Mouse (Mus musculus): ENCODE results near the gene Gm13276.
"Not testable (repeated sequence)": the region's sequence is repeated elsewhere in the genome, so short reads cannot be mapped to it uniquely, and the experiment has no call there.

Gene Gm13276

GRCm38 (mm10) chr4:88785409-88785808 is at the start of gene Gm13276:
Gene Gm13276, plus strand, starts transcription at chr4:88785709.
- not testable (repeated sequence) for DNase-seq (ENCODE audit: low spot score)

- DNase-seq (ENCODE audit: low spot score): peak; percentile 77
Measured at GRCm38 (mm10) chr4:88738480-88738879, 47.0 kb upstream of the Gm13276 start.

DNA sequence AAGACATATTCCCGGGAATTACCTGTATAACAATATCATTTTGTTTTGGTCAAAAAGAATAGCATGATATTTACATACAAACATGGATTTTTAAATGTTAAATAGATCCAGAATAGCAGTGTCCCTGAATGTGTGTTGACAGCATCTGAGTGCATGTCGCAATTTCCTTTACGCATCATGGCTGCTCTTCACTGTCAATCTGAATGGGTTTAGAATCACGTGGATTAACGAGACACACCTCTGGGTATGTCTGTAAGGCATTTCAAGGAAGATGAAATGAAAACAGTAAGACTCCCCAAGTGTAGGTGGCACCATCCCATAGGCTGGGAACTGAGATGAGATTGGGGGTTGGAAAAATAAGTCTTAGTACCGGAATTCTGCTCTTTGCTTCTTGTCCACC is 46.5 kb upstream of the Gm13276 start:
- no peak for DNase-seq (ENCODE audit: low spot score)

GRCm38 (mm10) chr4:88741426-88741825 is 44.1 kb upstream of the Gm13276 start:
- DNase-seq (ENCODE audit: low spot score): no peak

DNA sequence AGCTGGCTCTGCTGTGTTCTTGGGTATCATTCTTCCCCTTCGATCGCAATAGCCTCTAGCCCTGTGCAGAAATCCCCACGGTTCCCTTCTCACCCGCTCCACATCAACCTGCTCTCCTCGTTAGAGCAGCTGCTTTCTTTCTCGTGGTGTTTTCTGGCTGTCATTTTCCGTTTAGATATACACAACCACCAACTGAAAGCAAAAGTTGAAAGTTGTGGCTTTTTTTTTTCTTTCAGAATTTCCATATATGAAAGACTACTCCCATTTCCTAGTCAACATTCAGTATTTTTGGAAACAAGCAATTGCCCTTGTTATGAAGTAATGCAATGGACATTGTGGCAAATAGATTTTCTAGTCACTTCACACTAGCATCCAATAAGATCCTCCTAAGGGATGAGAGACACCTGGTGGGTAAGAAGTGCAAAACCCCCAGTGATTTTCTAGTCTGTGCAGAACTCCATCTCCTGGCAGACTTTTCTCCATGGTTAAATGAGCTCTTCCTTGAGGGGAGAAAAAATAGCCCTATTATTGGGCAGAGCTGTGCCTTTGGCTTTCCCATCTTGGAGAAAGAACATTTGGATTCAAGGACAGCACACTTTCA is 42.6 kb upstream of the Gm13276 start:
- DNase-seq (ENCODE audit: low spot score): no peak

- no peak for DNase-seq (ENCODE audit: low spot score)
Measured at GRCm38 (mm10) chr4:88744207-88744606, 41.3 kb upstream of the Gm13276 start.

- DNase-seq (ENCODE audit: low spot score): peak; percentile 41
Measured at GRCm38 (mm10) chr4:88749926-88750325, 35.6 kb upstream of the Gm13276 start.

DNA sequence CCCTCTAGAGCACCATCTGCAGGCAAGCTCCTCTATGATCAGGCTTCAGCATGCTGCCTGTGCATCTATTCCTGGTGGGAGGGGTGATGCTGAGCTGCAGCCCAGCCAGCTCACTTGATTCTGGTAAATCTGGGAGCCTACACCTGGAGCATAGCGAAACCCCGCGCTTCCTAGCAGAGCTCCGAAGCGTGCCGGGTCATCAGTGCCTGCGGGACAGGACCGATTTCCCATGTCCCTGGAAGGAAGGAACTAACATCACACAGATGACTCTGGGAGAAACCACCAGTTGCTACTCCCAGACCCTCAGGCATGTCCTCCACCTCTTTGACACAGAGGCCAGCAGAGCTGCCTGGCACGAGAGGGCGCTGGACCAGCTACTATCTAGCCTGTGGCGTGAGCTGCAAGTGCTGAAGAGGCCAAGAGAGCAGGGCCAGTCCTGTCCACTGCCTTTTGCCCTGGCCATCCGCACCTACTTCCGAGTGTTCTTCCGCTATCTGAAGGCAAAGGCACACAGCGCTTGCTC is 30.6 kb upstream of the Gm13276 start, which contains the start of gene Gm13271:
Gm13271 (plus strand) TSS at position 51 of the 523 bp plus-strand sequence.
- DNase-seq (ENCODE audit: low spot score): not testable (repeated sequence)

GRCm38 (mm10) chr4:88756581-88757513 is 28.7 kb upstream of the Gm13276 start:
- DNase-seq (ENCODE audit: low spot score): not testable (repeated sequence)

- DNase-seq (ENCODE audit: low spot score): peak; percentile 89
Measured at GRCm38 (mm10) chr4:88757628-88758031, 27.9 kb upstream of the Gm13276 start.

GRCm38 (mm10) chr4:88758751-88759150 is 26.8 kb upstream of the Gm13276 start:
- DNase-seq (ENCODE audit: low spot score): not testable (repeated sequence)

- DNase-seq (ENCODE audit: low spot score): not testable (repeated sequence)
Measured at GRCm38 (mm10) chr4:88759610-88760268, 25.8 kb upstream of the Gm13276 start, which contains the start of gene Gm13283. Gene Gm13283, plus strand, starts transcription at chr4:88760119.

GRCm38 (mm10) chr4:88760431-88760830 is 25.1 kb upstream of the Gm13276 start:
- peak; percentile 87 for DNase-seq (ENCODE audit: low spot score)

DNA sequence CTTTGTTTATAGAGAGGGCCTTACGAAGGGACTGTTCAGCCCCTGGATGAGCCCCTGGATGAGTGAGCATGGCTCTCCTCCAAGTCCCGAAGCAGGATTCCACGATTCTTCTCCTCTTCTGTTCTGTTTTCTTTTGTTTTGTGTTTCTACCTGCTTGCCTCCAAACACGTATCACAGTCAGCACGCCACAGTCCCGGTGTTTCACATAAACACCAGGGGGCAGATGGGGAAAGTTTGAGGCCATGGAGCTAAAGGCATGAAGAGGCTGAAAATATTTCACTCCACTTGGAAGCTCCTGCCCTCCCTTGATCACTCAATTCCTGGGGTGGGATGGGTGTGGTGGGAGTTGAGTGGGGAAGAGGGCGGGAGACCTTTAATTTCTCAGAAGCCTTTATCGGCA is 23.7 kb upstream of the Gm13276 start:
- DNase-seq (ENCODE audit: low spot score): not testable (repeated sequence)

DNA sequence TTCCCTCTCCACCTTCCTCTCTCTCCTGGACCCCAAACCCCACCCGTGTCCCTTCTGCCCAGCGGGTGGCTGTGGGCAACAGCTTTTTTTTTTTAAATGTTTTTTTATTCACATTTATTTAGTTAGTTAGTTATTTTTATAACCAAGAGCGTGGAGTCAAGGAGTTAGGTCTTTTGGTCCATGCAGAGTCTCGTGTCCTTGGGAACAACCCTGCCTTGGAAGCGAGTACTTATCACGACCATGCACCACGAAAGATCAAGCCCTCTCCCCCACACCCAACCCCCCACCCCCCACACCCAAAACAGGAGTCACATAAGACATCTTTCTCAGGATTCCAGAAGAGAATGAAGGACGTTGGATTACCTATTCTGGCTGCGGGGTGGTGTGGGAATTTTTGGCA is 23.2 kb upstream of the Gm13276 start:
- not testable (repeated sequence) for DNase-seq (ENCODE audit: low spot score)

DNA sequence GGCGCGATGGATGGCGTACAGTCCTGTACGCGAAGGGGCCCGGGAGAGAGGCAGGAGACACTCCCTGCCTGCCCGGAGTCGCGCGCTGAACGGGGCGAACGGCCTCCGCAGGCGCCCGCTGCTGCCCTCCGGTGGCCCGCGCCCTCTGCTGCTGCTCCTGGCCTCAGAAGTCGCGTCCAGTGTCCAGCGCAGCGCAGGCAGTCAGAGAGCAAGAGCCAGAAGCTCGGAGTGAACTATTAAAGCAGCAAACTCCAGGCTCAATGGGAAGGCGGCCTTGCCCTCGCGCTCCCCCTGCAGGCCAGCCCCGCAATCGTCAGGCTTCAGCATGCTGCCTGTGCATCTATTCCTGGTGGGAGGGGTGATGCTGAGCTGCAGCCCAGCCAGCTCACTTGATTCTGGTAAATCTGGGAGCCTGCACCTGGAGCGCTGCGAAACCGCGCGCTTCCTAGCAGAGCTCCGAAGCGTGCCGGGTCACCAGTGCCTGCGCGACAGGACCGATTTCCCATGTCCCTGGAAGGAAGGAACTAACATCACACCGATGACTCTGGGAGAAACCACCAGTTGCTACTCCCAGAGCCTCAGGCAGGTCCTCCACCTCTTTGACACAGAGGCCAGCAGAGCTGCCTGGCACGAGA is 22.0 kb upstream of the Gm13276 start:
- peak; percentile 81 for DNase-seq (ENCODE audit: low spot score)

DNA sequence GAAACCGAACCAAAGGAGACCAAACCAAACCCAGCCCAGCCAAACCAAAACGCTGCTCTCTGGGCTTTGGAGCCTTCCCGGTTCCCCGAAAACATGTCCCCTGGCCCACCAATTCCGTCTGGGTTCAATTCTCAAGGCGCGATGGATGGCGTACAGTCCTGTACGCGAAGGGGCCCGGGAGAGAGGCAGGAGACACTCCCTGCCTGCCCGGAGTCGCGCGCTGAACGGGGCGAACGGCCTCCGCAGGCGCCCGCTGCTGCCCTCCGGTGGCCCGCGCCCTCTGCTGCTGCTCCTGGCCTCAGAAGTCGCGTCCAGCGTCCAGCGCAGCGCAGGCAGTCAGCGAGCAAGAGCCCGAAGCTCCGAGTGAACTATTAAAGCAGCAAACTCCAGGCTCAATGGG is 12.0 kb upstream of the Gm13276 start, which contains the start of gene Gm13290:
Gm13290 (plus strand) TSS at position 301 of the 400 bp plus-strand sequence.
- not testable (repeated sequence) for DNase-seq (ENCODE audit: low spot score)

DNA sequence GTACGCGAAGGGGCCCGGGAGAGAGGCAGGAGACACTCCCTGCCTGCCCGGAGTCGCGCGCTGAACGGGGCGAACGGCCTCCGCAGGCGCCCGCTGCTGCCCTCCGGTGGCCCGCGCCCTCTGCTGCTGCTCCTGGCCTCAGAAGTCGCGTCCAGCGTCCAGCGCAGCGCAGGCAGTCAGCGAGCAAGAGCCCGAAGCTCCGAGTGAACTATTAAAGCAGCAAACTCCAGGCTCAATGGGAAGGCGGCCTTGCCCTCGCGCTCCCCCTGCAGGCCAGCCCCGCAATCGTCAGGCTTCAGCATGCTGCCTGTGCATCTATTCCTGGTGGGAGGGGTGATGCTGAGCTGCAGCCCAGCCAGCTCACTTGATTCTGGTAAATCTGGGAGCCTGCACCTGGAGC is 8.9 kb upstream of the Gm13276 start, which contains the start of gene Gm13289:
Gm13289 (plus strand) TSS at position 301 of the 400 bp plus-strand sequence.
- not testable (repeated sequence) for DNase-seq (ENCODE audit: low spot score)

DNA sequence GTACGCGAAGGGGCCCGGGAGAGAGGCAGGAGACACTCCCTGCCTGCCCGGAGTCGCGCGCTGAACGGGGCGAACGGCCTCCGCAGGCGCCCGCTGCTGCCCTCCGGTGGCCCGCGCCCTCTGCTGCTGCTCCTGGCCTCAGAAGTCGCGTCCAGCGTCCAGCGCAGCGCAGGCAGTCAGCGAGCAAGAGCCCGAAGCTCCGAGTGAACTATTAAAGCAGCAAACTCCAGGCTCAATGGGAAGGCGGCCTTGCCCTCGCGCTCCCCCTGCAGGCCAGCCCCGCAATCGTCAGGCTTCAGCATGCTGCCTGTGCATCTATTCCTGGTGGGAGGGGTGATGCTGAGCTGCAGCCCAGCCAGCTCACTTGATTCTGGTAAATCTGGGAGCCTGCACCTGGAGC is 6.0 kb upstream of the Gm13276 start, which contains the start of gene Gm13272:
Gm13272 (plus strand) TSS at position 301 of the 400 bp plus-strand sequence.
- DNase-seq (ENCODE audit: low spot score): not testable (repeated sequence)

GRCm38 (mm10) chr4:88780320-88780719 is 5.2 kb upstream of the Gm13276 start:
- DNase-seq (ENCODE audit: low spot score): not testable (repeated sequence)

- DNase-seq (ENCODE audit: low spot score): not testable (repeated sequence)
Measured at GRCm38 (mm10) chr4:88781831-88782230, 3.7 kb upstream of the Gm13276 start, which contains the start of gene Ifnz. Gene Ifnz, plus strand, starts transcription at chr4:88782131.

Data from embryo, embryonic 10 days (tissue).